Mouse (Mus musculus): ENCODE measurements around the gene Olfr67. TPM values are rescaled to one million over a fixed set of nuclear protein-coding genes. Genes with fewer than 3 reads are reported as not detected.

The Olfr67 gene
- not detected for total RNA-seq (2023)

DNA sequence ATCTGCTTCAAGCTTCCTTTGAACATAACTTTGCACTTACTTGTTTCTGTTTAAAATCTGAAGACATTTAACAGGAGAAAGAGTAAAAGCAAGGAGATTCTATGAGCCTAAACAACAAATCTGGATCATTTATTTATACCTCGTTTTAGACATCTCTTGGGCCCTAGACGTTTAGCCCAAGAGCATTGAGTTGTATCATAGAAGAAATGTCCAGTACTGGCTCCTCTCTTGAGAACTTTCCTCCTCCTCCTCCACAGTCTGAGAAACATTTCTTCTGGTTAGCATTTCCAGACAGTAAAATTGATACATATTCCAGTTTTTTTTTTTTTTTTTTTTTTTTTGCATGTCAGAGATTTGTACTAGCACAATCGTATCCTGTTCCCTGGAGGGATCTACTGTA lies at the start of gene Olfr67:
Olfr67 (minus strand) TSS at position 101 of the 400 bp plus-strand sequence.

DNA sequence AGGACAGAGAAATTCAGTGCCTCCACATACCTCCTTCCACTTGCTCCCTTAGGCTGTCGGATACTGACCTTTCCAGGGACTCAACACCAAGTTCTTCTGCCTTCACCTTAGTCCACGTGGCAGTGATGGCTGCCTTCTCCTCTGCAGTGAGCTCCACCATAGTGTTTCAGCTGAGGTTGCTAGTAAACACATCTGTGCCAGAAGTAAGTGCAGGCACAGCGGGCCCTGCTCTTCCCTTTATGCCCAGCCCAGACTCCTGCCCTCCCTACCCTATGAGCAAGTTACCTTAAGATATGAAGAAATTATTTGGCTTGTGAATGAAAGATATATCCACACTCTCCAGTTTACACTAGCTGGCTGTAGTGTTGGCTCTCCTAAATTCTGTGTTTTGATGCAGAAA lies 48.6 kb upstream of the Olfr67 start, which contains the start of gene Hbb-bh2:
Hbb-bh2 (minus strand) TSS at position 253 of the 400 bp plus-strand sequence.

DNA sequence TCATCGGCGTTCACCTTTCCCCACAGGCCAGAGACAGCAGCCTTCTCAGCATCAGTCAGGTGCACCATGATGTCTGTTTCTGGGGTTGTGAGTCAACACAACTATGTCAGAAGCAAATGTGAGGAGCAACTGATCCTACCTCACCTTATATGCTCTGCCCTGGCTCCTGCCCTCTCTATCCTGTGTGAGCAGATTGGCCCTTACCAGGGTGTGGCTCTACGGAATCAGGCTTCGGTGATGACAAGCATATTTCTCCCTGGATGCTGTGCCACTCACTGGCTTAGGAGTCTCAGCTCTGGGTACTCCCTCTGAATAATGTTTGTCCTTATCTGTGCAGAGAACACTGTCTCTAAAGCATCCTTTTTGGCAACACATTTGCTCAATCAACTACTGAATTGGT lies 36.2 kb upstream of the Olfr67 start, which contains the start of gene Hbb-bs:
Hbb-bs (minus strand) TSS at position 289 of the 400 bp plus-strand sequence.

DNA sequence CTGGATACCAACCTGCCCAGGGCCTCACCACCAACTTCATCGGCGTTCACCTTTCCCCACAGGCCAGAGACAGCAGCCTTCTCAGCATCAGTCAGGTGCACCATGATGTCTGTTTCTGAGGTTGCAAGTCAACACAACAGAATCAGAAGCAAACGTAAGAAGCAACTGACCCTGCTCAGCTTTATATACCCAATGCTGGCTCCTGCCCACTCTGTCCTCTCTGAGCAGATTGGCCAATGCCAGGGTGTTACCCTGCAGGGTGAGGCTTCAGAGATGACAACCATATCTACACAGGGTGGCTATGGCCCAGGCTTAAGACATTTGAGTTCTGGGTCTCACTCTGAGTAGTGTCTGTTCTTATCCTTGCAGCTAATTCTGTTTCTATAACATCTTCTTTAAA lies 22.1 kb upstream of the Olfr67 start, which contains the start of gene Hbb-bt:
Hbb-bt (minus strand) TSS at position 231 of the 400 bp plus-strand sequence.

GRCm38 (mm10) chr7:103779598-103779997 lies 12.0 kb downstream of the Olfr67 start, which contains the start of gene Olfr68:
Gene Olfr68, minus strand, starts transcription at chr7:103779698.

DNA sequence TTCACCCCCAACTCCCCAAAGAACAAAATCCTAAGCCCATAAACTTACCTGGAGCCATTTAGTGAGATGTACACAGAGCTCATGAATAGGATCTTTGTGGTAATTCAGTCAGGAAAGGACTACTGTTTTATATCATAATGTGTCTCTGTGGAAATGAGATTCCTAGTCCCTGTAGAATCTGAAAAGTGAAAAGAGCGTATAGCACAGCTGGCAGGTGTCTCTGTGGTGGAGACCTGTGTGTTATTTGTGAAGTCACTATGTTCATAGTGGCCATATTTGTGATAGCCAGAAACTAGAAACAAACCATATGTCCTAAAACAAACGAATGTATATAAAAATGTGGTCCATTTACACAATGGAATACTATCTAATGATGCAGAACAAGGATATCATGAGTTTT lies 20.1 kb downstream of the Olfr67 start, which contains the start of gene Olfr69:
Olfr69 (minus strand) TSS at position 101 of the 400 bp plus-strand sequence.

DNA sequence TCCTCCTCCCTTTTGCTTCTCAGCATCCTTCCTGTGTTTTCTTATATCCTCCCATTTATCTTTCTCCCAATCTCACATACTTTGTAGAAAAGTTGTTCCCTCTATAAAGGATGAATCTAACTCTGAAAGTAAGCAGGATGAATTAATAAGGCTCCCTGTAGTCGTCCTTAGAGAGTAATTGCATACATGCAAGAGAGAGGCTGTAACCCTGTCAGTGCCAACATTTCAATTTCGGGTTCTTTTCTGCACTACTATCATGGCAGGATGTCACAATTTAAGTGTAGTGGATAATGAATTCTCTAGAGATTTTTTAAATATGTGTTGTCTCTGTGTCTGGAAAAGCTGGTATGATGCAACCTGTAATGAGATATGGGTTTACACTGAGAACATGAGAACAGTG lies 34.4 kb downstream of the Olfr67 start, which contains the start of gene Olfr630:
Olfr630 (minus strand) TSS at position 101 of the 400 bp plus-strand sequence.

GRCm38 (mm10) chr7:103744843-103745242 lies 46.8 kb downstream of the Olfr67 start, which contains the start of gene Olfr629:
Gene Olfr629, minus strand, starts transcription at chr7:103744943.

Other genes starting within 250 kb of the Olfr67 start
- gene Olfr612, start 249.1 kb downstream of the Olfr67 start, total RNA-seq (2023) = not detected
- gene Olfr613, start 243.7 kb downstream of the Olfr67 start, total RNA-seq (2023) = not detected
- not detected for gene Olfr615, start 235.7 kb downstream of the Olfr67 start, total RNA-seq (2023)
- not detected for gene Olfr616, start 222.7 kb downstream of the Olfr67 start, total RNA-seq (2023)
- not detected for gene Olfr617, start 218.8 kb downstream of the Olfr67 start, total RNA-seq (2023)
- not detected for gene Olfr618, start 201.7 kb downstream of the Olfr67 start, total RNA-seq (2023)
- gene Olfr619, start 191.2 kb downstream of the Olfr67 start, total RNA-seq (2023) = not detected
- gene Olfr620, start 179.3 kb downstream of the Olfr67 start, total RNA-seq (2023) = not detected
- gene Olfr622, start 149.1 kb downstream of the Olfr67 start, total RNA-seq (2023) = not detected
- not detected for gene Olfr623, start 128.1 kb downstream of the Olfr67 start, total RNA-seq (2023)
- gene Olfr624, start 120.6 kb downstream of the Olfr67 start, total RNA-seq (2023) = not detected
- gene Olfr625-ps1, start 109.1 kb downstream of the Olfr67 start, total RNA-seq (2023) = not detected
- not detected for gene Olfr243, start 77.2 kb downstream of the Olfr67 start, total RNA-seq (2023)
- gene Olfr628, start 61.4 kb downstream of the Olfr67 start, total RNA-seq (2023) = not detected
- not detected for gene Olfr629, start 46.9 kb downstream of the Olfr67 start, total RNA-seq (2023)
- not detected for gene Olfr630, start 34.5 kb downstream of the Olfr67 start, total RNA-seq (2023)
- gene Olfr69, start 20.2 kb downstream of the Olfr67 start, total RNA-seq (2023) = not detected
- not detected for gene Olfr68, start 12.1 kb downstream of the Olfr67 start, total RNA-seq (2023)
- gene Hbb-bt, start 22.2 kb upstream of the Olfr67 start, total RNA-seq (2023) = 10 to 100 TPM in 1 of 2 experiments, 1 to 10 TPM in 1; 1.7 to 18.8 TPM
- 100 to 1,000 TPM in 1 of 2 experiments, 10 to 100 TPM in 1; 19.6 to 139 TPM for gene Hbb-bs, start 36.3 kb upstream of the Olfr67 start, total RNA-seq (2023)
- gene Hbb-bh2, start 48.7 kb upstream of the Olfr67 start, total RNA-seq (2023) = not detected
- not detected for gene Hbb-bh1, start 51.3 kb upstream of the Olfr67 start, total RNA-seq (2023)
- not detected for gene Hbb-y, start 61.4 kb upstream of the Olfr67 start, total RNA-seq (2023)
- not detected for gene Olfr66, start 94.4 kb upstream of the Olfr67 start, total RNA-seq (2023)
- not detected for gene Olfr64, start 102.7 kb upstream of the Olfr67 start, total RNA-seq (2023)
- gene Olfr65, start 111.7 kb upstream of the Olfr67 start, total RNA-seq (2023) = not detected
- gene Olfr631, start 137.0 kb upstream of the Olfr67 start, total RNA-seq (2023) = not detected
- not detected for gene Olfr632, start 142.5 kb upstream of the Olfr67 start, total RNA-seq (2023)
- gene Olfr633, start 152.6 kb upstream of the Olfr67 start, total RNA-seq (2023) = not detected
- gene Olfr635, start 179.3 kb upstream of the Olfr67 start, total RNA-seq (2023) = not detected
- not detected for gene Olfr638, start 206.9 kb upstream of the Olfr67 start, total RNA-seq (2023)
- gene Olfr639, start 225.5 kb upstream of the Olfr67 start, total RNA-seq (2023) = under 1 TPM; 0.09 to 0.10 TPM
- not detected for gene Olfr640, start 233.8 kb upstream of the Olfr67 start, total RNA-seq (2023)
- gene Olfr641, start 243.6 kb upstream of the Olfr67 start, total RNA-seq (2023) = not detected

Data from monocyte, adult 59 days (primary cell).